Mouse (Mus musculus) liver, embryonic 11.5 days (tissue): ENCODE measurements around the gene Hsf5. TPM values are rescaled to one million over a fixed set of nuclear protein-coding genes. Genes with fewer than 3 reads are reported as not detected.

ENCODE experiments used
- polyA plus RNA-seq: library from polyadenylated mRNA; unstranded; fragments of >200 nt; fragmentation: Nextera tagmentation; extraction: Ambion mirVana; gene quantifications from 2 replicates; pipeline ENCODE4 v1.2.1, GENCODE M21; 2014

The Hsf5 gene
- polyA plus RNA-seq, 1 experiment from 2014 or later, result 0.08 TPM

Other genes starting within 250 kb of the Hsf5 start
- gene Rad51c, start 212.2 kb upstream of the Hsf5 start, polyA plus RNA-seq, result 5.0 and 5.5 TPM in 2 replicates
- 0.32 and 0.48 TPM in 2 replicates for gene Tex14, start 212.1 kb upstream of the Hsf5 start, polyA plus RNA-seq
- not detected in 2 replicates for gene Gm11492, start 50.5 kb upstream of the Hsf5 start, polyA plus RNA-seq
- 11.1 and 12.8 TPM in 2 replicates for gene Sept4, start 48.3 kb upstream of the Hsf5 start, polyA plus RNA-seq
- gene Mtmr4, start 25.0 kb upstream of the Hsf5 start, polyA plus RNA-seq, result 31.5 and 34.8 TPM in 2 replicates
- 8.2 and 10.0 TPM in 2 replicates for gene Rnf43, start 45.6 kb downstream of the Hsf5 start, polyA plus RNA-seq
- 233 and 240 TPM in 2 replicates for gene Supt4a, start 120.4 kb downstream of the Hsf5 start, polyA plus RNA-seq
- gene Tspoap1, start 143.4 kb downstream of the Hsf5 start, polyA plus RNA-seq, result 7.7 and 9.3 TPM in 2 replicates
- gene Mpo, start 176.4 kb downstream of the Hsf5 start, polyA plus RNA-seq, result 190 and 206 TPM in 2 replicates
- gene Lpo, start 211.1 kb downstream of the Hsf5 start, polyA plus RNA-seq, result not detected in 2 replicates
- gene Mks1, start 236.1 kb downstream of the Hsf5 start, polyA plus RNA-seq, result 7.1 and 9.2 TPM in 2 replicates